Mouse (Mus musculus) thymus, adult 2 months (tissue): ENCODE data around the gene Lgals3. TPM values are rescaled to one million over a fixed set of nuclear protein-coding genes. Genes with fewer than 3 reads are reported as not detected.

Experiments used
- DNase-seq: peaks from one replicate; pipeline ENCODE4 v3.0.0; 2021
- H3K27ac ChIP-seq: fragments of 200-500 bp; 2 replicates; pipeline ENCODE4 v1.5.1; 2012; ENCODE audit warnings: low read length, control low read depth; ENCODE audit not compliant: control insufficient read depth, insufficient read depth
- H3K27me3 ChIP-seq: fragments of 200-500 bp; 2 replicates; pipeline ENCODE4 v1.6.1; 2012; ENCODE audit warnings: mild to moderate bottlenecking, low read length, moderate library complexity, mixed read lengths; ENCODE audit not compliant: control insufficient read depth, insufficient read depth
- H3K36me3 ChIP-seq: fragments of 200-500 bp; 2 replicates; pipeline ENCODE4 v1.6.1; 2012; ENCODE audit warnings: mild to moderate bottlenecking, low read length, moderate library complexity; ENCODE audit not compliant: control insufficient read depth, insufficient read depth
- H3K4me1 ChIP-seq: fragments of 200-500 bp; replicated peaks from 2 replicates; pipeline ENCODE4 v1.6.1; 2012; ENCODE audit warnings: low read length; ENCODE audit not compliant: control insufficient read depth, insufficient read depth
- H3K4me3 ChIP-seq: fragments of 200-500 bp; 2 replicates; pipeline ENCODE4 v1.5.1; 2012; ENCODE audit warnings: mild to moderate bottlenecking, low read length, control low read depth, moderate library complexity; ENCODE audit not compliant: control insufficient read depth, insufficient read depth
- CTCF ChIP-seq: fragments of 200-500 bp; IDR thresholded peaks from 2 replicates; pipeline ENCODE4 v1.5.1; 2012; ENCODE audit warnings: mild to moderate bottlenecking, control low read depth, low read length, moderate library complexity, borderline replicate concordance; ENCODE audit not compliant: control insufficient read depth, poor library complexity, insufficient read depth; ENCODE audit errors: extremely low read depth
- POLR2A ChIP-seq: fragments of 200-500 bp; IDR thresholded peaks from 2 replicates; pipeline ENCODE4 v1.6.1; 2012; ENCODE audit warnings: mild to moderate bottlenecking, low read length, control low read depth, moderate library complexity; ENCODE audit not compliant: control insufficient read depth, poor library complexity, insufficient read depth; ENCODE audit errors: extremely low read depth
- WGBS: fragments of 180-500 bp; shearing (Covaris S2); methylation state at CpG from one replicate; pipeline ENCODE4 v1.1.7; 2018; 5-methylcytosine and 5-hydroxymethylcytosine counted together
- polyA plus RNA-seq: library from polyadenylated mRNA; depleted of rRNA; stranded (reverse); fragments of >200 nt; gene quantifications from 2 replicates; pipeline ENCODE4 v1.2.3, GENCODE M21; 2012; rRNA removed

Gene Lgals3
- polyA plus RNA-seq, 1 experiment: 143 TPM

DNA sequence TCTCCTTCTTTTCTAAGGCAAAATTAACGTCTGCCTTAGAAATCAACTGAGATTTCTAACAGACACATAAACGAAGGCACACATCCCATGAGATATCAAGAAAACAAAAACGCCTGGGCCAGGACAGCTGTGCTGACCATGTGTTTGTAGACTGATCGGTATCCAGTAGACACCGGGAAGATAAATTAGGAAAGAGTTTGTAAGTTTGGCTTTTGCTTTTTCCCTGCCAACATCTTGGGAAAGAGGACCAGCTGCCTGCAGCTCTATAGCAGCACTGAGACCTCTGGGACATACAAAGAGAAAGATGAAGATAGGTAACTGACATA is 51.1 kb downstream of the Lgals3 start:
- no peak overlapping the region for H3K27ac ChIP-seq
- peaks cover 8% of the 10 kb centered on the region for H3K4me1 ChIP-seq
- H3K36me3 ChIP-seq: peaks cover 9% of the 10 kb centered on the region
- TF ChIP-seq POLR2A (no peak), CTCF (no peak)
- no peaks in the 10 kb centered on the region for H3K27me3 ChIP-seq
- no peak for DNase-seq
- 69% methylated on average over 5 of the region's 5 CpGs for WGBS
- peak overlapping the region; percentile 26; the same call in 1 of the 2 replicates for H3K4me3 ChIP-seq

GRCm38 (mm10) chr14:47419034-47419625 is 51.6 kb downstream of the Lgals3 start:
- no peaks in the 10 kb centered on the region for H3K27me3 ChIP-seq
- peaks cover 8% of the 10 kb centered on the region for H3K4me1 ChIP-seq
- peaks cover 9% of the 10 kb centered on the region; the same call in 1 of the 2 replicates for H3K36me3 ChIP-seq
- H3K4me3 ChIP-seq: no peak overlapping the region
- no peak overlapping the region for H3K27ac ChIP-seq
- 81% methylated on average over 9 of the region's 9 CpGs for WGBS
- DNase-seq: no peak
- TF ChIP-seq POLR2A: no peak
- no peak for TF ChIP-seq CTCF

GRCm38 (mm10) chr14:47419723-47420276 is 52.2 kb downstream of the Lgals3 start:
- TF ChIP-seq CTCF (no peak), POLR2A (no peak)
- no peak overlapping the region for H3K4me3 ChIP-seq
- no peak for DNase-seq
- H3K4me1 ChIP-seq: peaks cover 8% of the 10 kb centered on the region
- no peaks in the 10 kb centered on the region for H3K27me3 ChIP-seq
- 98% methylated on average over 24 of the region's 24 CpGs for WGBS
- H3K27ac ChIP-seq: no peak overlapping the region
- H3K36me3 ChIP-seq: peaks cover 9% of the 10 kb centered on the region; the same call in 1 of the 2 replicates

GRCm38 (mm10) chr14:47421606-47422005 is 54.1 kb downstream of the Lgals3 start:
- peaks cover 8% of the 10 kb centered on the region for H3K4me1 ChIP-seq
- no peak for DNase-seq
- no peak overlapping the region for H3K4me3 ChIP-seq
- no peak overlapping the region for H3K27ac ChIP-seq
- H3K27me3 ChIP-seq: no peaks in the 10 kb centered on the region
- WGBS: 67% methylated on average over 2 of the region's 2 CpGs
- no peaks in the 10 kb centered on the region for H3K36me3 ChIP-seq
- no peak for TF ChIP-seq POLR2A
- TF ChIP-seq CTCF: no peak

- Histone ChIP-seq H3K27me3 (no peaks in the 10 kb centered on the region), H3K4me3 (no peak overlapping the region), H3K36me3 (no peaks in the 10 kb centered on the region), H3K4me1 (peaks cover 4% of the 10 kb centered on the region; the same call in 1 of the 2 replicates), H3K27ac (no peak overlapping the region)
- no peak for DNase-seq
- TF ChIP-seq CTCF: no peak
- TF ChIP-seq POLR2A: no peak
- 93% methylated on average over 4 of the region's 4 CpGs for WGBS
These were observed 54.9 kb downstream of the Lgals3 start for GRCm38 (mm10) chr14:47422466-47422865.

GRCm38 (mm10) chr14:47432987-47433386 is 65.4 kb downstream of the Lgals3 start:
- H3K4me1 ChIP-seq: no peaks in the 10 kb centered on the region
- TF ChIP-seq CTCF (no peak), POLR2A (no peak)
- H3K27me3 ChIP-seq: no peaks in the 10 kb centered on the region
- no peak overlapping the region for H3K27ac ChIP-seq
- DNase-seq: peak; percentile 28
- H3K36me3 ChIP-seq: no peaks in the 10 kb centered on the region
- no peak overlapping the region for H3K4me3 ChIP-seq

Other genes starting within 250 kb of the Lgals3 start
- 15.5 and 16.8 TPM in 2 replicates for gene Gch1, start 178.3 kb upstream of the Lgals3 start, polyA plus RNA-seq
- 7.7 and 9.9 TPM in 2 replicates for gene Wdhd1, start 90.9 kb upstream of the Lgals3 start, polyA plus RNA-seq
- gene Socs4, start 90.8 kb upstream of the Lgals3 start, polyA plus RNA-seq: 6.7 and 7.4 TPM in 2 replicates
- 104 and 106 TPM in 2 replicates for gene Mapk1ip1l, start 69.5 kb upstream of the Lgals3 start, polyA plus RNA-seq
- gene Dlgap5, start 50.7 kb downstream of the Lgals3 start, polyA plus RNA-seq: 15.5 and 21.6 TPM in 2 replicates
- 17.6 and 18.1 TPM in 2 replicates for gene Fbxo34, start 82.7 kb downstream of the Lgals3 start, polyA plus RNA-seq
- 7.8 and 8.5 TPM in 2 replicates for gene Atg14, start 202.9 kb downstream of the Lgals3 start, polyA plus RNA-seq